Mouse (Mus musculus) left cerebral cortex, postnatal 25 days (tissue): ENCODE measurements around the gene Pakap. TPM values are rescaled to one million over a fixed set of nuclear protein-coding genes. Genes with fewer than 3 reads are reported as not detected.
A peak's percentile ranks its signal among the peaks of the same experiment; 100 is the strongest.

Source experiments
- DNase-seq, 2 experiments: peaks; one replicate each; pipeline ENCODE4 v3.0.0; 2022; ENCODE audit warnings: low spot score in 2 of 2, mixed read lengths in 1 of 2
- intact Hi-C: fragments of 180-260 bp; cut with DNase I; formaldehyde crosslinking; loops from one replicate; pipeline ENCODE4 v1.15.1; 2025
- total RNA-seq, 2 experiments: library from RNA; stranded (reverse); gene quantifications; 2 replicates each; pipeline ENCODE4 v1.2.3; 2021

The Pakap gene
- total RNA-seq, 2 experiments from 2014 or later = 15.8 to 18.0 TPM

GRCm38 (mm10) chr4:57614686-57615085 is 46.7 kb downstream of the Pakap start:
- intact Hi-C loops = no loop called here
- no peak for DNase-seq

- DNase-seq = no peak
- intact Hi-C loops = no loop called here
Observed at GRCm38 (mm10) chr4:57618743-57619142, 50.8 kb downstream of the Pakap start.

- intact Hi-C loops = loop anchor here (2.0 kb wide), 1 partner anchor 16 kb away; no protein-coding TSS in a partner anchor
- DNase-seq = peak; percentile 32 to 92
Observed at GRCm38 (mm10) chr4:57622816-57623215, 54.8 kb downstream of the Pakap start.

DNA sequence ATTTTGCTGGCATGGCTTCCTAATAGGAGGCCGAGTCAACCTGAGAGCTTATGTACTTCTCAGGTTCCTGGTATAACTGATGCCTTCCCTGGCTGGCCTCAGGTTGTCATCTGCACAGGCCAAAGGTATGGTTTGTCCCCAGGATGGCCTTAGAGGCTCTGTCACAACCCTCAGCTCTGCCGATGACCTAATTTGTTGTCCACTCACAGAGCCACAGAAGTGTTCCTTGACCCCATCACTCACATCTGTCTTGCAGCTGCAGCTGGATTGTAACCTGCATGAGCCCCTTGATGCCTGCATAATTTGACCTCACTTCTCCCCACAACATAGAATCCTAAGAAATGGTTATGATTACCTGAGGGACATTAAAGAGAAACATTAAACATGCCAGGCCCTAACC is 56.8 kb downstream of the Pakap start:
- no peak for DNase-seq
- intact Hi-C loops = no loop called here

DNA sequence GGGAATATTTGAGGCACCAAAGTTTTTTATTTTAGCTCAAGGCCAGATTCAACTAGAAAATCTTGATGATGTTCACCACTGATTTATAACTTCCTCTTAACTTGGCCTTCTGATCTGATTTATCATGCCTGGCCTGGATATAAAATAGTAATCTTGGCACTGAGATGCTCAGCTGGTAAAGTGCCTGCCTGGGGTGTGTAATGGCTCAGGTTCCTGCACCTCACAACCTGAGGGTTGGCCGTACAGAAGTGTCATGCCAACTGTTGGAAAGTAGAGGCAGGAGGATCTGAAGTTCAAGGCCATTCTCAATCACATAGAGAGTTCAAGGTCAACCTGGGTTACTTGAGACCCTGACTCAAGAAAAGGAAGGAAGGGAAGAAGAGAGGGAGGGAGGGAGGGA is 57.3 kb downstream of the Pakap start:
- intact Hi-C loops = no loop called here
- no peak for DNase-seq

DNA sequence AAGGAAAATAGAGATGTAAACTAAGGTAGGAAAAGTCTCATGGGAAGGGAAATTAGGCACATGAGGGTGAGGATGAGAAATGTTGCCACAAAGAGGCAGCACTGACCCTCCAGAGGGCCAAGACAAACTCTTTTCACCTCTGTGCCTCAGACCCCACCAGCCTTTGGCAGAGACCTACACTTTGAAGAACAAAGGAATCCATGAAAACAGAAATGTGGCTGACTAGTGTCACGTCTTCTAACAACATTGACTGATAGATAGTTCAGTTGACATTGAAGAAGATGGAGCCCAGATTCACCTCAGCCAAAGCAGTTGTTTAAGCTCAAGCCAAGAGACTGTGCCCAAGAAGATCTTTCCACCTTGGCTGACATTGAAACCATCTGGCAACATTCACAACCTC is 57.8 kb downstream of the Pakap start:
- DNase-seq = no peak
- intact Hi-C loops = no loop called here

GRCm38 (mm10) chr4:57626921-57627320 is 58.9 kb downstream of the Pakap start:
- intact Hi-C loops = no loop called here
- DNase-seq = no peak

DNA sequence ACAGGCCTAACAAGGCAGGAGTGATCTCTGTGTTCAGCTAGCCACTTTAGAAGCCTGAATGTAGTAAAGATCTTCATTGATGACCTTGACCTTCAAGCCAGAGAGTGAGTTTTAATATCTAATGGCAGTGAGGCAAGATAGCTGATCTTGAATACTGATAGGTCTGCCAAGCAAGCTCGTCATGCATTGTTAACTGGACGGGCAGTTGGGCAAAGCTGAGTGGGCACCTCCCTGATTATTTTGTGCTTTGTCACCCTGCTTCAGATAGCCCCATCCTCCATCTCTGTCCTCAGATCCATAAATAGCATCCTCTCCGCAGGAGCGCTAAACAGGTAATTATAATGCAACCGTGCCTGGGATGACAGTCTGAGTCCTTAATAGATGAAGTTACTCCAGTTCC is 64.4 kb downstream of the Pakap start:
- no peak for DNase-seq

GRCm38 (mm10) chr4:57633052-57633451 is 65.1 kb downstream of the Pakap start:
- intact Hi-C loops = no loop called here
- DNase-seq = peak in 1 of 2 experiments; percentile 75

More for the DNA sequence above, 64.4 kb downstream of the Pakap start:
- intact Hi-C loops = no loop called here

- intact Hi-C loops = no loop called here
- DNase-seq = no peak
Observed at GRCm38 (mm10) chr4:57634956-57635355, 67.0 kb downstream of the Pakap start.

- intact Hi-C loops = no loop called here
- DNase-seq = peak in 1 of 2 experiments; percentile 46
Observed at GRCm38 (mm10) chr4:57636782-57637482, 69.0 kb downstream of the Pakap start.

DNA sequence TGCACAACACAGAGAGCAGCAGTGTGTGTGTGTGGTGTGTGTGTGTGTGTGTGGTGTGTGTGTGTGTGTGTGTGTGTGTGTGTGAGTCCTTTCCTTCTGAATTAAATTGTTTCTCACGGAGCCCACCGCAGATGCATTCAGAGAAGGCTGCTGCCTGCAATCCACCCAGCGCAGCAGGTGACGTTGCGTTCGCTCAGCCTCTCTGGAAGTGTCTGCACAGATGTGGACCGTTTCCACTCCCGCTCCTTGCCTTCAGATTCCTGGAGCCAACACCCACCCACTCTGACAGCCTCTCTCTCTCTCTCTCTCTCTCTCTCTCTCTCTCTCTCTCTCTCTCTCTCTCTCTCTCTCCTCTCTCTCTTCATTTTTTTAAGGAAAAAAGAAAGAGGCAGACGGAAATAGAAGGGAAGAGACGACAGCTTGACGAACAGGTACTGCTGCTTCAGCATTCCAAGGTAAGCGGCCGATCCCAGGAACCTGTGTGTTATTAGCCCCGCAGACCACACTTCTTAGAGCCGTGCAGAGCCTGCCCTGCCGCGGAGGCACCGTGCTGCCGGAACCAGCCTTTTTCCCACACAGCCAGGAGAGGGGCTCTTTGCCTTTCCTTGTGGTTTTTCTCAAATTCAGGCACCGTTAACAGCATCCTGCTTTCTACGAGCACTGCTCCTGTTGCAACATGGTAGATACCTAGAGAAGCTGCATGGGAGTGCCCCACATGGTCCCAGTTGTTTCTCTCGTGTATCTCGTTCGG is 69.8 kb downstream of the Pakap start:
- intact Hi-C loops = loop anchor here (2.0 kb wide), 1 partner anchor 15 kb away; no protein-coding TSS in a partner anchor
- DNase-seq = peak; percentile 67 to 90

DNA sequence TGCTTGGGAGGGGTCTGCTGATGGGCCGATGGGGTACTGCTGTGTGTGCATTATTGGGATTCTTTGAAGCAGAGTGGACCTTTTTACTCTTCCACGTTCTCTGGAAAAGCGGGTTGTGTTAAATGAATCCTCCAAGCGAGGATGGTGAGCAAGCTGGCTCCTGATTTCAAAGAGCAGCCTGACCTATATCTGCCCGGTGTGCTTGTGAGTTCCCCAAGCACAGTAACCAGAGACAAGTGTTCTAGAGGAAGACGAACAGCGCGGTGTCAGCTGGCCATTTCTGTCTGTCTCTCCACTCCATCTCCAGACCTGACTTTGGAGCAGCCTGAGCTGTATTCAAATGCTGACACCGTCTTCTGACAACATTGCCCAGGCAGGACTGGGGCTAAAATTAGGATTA is 71.0 kb downstream of the Pakap start:
- intact Hi-C loops = loop anchor here (2.0 kb wide), 1 partner anchor 16 kb away; no protein-coding TSS in a partner anchor
- peak in 1 of 2 experiments; percentile 31 for DNase-seq

DNA sequence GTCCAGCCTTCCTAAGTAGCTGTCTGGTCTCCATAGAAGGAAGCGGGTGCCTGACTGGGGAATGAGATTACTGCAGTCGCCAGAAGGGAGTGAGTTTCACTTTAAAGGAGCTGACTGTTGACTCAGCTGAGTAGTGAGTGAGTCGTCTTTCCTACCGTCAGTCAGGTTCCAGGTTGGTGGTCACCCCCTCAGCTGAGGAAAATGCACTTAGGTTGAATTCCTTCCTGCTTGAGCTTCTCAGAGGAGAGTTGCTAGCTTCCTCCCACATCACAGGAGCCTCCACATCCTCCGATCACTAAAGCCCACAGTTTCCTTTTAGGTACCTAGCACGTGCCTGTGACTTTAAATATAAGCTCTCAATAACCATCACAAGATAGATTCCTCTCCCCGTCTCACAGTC is 72.2 kb downstream of the Pakap start:
- DNase-seq = peak; percentile 44 to 81
- intact Hi-C loops = no loop called here

DNA sequence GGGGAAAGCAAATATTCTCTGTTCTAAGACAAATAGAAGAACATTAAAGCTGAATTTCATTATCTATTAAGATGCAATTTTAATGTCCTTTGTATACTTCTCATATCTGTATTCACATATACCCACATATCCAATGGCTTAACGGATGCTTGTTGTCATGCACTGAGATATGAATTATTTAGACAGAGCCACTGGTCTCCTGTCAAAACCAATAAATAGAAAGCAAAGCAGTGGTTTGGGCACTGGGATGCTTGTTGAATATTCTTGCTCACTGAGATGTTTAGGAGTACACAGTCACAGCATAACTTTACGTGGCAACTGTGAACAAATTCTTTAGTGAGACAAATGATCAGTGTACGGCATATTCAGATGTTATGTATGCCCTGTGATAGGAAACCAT is 73.0 kb downstream of the Pakap start:
- intact Hi-C loops = no loop called here

DNA sequence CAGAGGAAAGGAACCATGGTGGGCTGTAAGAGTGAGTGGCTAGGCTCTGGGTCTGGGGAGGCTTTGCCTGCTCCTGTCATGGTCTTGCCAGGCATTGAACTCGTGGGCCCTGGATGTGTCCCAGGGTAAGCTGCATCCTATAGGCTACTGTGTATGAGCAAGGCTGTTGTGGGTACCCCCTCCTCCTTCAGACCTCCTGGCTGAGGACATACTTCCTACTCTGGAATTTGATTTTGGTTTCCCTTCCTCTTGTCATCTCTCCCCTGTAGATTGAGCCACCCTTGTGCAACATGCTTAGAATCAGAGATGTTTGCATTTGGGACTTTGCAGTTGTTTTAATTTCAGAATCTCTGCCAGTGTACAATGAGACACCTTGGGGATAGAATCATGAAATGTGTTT is 83.0 kb downstream of the Pakap start:
- intact Hi-C loops = no loop called here
- no peak for DNase-seq

More for the DNA sequence above, 73.0 kb downstream of the Pakap start:
- DNase-seq = no peak

DNA sequence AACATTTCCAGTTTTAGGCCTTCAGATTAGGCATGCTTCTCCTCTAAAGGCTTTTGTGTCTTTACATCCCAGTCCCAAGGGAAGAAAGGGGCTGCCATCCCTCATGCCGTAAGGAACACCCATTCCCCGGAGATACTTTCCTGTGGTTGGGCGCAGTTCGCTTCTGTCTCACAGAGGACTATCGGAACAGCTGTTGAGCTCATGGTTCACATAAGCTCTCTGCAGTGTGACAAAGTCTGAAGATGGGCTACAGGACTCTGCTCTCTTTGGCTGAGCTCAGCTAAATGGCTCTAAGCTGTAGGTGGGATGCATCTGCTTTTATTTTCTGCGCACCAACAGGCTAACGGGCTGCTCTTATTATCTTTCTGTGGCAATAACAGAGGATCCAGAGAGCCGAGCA is 83.6 kb downstream of the Pakap start:
- no peak for DNase-seq

DNA sequence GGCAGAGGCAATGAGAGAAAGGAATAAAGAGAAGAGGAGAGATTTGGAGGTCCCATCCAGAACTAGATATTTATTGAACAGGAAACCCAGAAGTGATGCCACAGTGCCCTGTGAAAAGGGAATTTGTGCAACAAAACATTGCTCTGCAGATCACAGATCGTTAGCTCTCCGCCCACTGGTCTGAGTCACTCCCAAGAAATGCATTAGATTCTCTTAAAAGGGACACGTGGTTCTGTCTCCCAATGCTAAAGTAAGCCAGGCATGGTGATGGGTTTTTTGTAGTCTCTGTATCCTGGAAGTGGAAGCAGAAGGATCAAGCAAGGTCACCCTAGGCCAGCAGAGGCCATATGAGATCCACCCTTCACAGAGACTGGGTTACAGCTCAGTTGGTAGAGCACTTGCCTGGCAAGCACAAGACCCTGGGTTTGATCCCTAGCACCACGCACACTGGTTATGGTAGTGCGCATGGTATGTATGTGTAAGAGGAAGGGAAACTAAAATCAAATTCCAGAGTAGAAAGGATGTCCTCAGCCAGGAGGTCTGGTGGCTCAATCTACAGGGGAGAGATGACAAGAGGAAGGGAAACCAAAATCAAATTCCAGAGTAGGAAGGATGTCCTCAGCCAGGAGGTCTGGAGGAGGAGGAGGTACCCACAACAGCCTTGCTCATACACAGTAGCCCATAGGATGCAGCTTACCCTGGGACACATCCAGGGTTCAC is 84.4 kb downstream of the Pakap start:
- intact Hi-C loops = no loop called here
- DNase-seq = peak in 1 of 2 experiments; percentile 53

More for the DNA sequence above, 83.6 kb downstream of the Pakap start:
- intact Hi-C loops = no loop called here

DNA sequence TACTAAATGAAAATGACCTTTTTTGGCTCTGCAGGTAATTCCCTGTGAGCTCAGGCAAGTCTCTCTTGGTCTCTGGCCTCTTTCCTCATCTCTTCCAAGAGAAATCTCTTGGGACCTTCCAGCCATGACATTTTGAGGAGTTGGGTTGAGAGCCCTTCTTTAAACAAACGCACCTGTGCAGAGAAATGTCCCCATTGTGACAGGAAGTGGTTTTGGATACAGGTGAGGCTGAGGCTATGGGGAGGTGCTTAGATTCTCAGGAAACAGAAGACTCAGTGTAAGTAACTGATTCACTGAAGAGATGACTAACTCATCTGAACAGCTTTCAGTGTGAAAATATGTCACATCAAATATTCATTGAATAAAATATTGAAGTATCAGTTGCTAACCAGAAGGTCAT is 88.0 kb downstream of the Pakap start:
- intact Hi-C loops = no loop called here
- DNase-seq = no peak

DNA sequence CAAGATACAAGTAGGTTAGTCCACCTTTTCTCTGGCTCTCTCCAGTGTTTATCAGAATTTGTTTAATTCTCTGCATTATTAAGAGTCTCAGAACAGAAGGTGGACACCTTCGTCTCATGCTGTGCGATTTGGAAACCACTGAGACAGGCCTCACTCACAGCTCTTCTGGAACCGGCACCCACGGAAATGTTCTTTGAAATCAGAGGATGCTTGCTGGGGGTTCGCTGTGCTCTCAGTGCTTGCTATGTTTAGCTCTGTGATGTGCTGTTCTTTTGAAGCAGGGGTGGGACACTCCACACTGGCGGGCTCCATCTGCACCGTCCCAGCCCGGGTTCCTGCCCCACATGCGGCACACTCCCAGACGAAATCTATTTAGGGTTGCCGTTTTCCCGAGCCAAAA is 88.4 kb downstream of the Pakap start:
- DNase-seq = peak; percentile 46 to 69

More for the DNA sequence above, 88.4 kb downstream of the Pakap start:
- intact Hi-C loops = no loop called here
